Mouse (Mus musculus) limb, embryonic 14.5 days (tissue): ENCODE data around the gene Trim69. TPM values are rescaled to one million over a fixed set of nuclear protein-coding genes. Genes with fewer than 3 reads are reported as not detected.

Source experiments
- ATAC-seq: fragments of 200-750 bp; cut with Nextera tagmentation; 2 replicates; pipeline ENCODE4 v1.8.0; 2017; ENCODE audit warnings: low read depth, moderate number of reproducible peaks, moderate TSS enrichment; ENCODE audit not compliant: low FRiP score
- DNase-seq: peaks from one replicate; pipeline ENCODE4 v3.0.0-alpha.2; 2015; ENCODE audit warnings: low spot score
- H3K27ac ChIP-seq: fragments of 300-500 bp; sonication (generic); replicated peaks from 2 replicates; pipeline ENCODE4 v1.5.1; 2014; ENCODE audit warnings: low read depth, mild to moderate bottlenecking, low read length, moderate library complexity, mixed read lengths
- H3K27me3 ChIP-seq: fragments of 300-500 bp; sonication (generic); 2 replicates; pipeline ENCODE4 v1.6.1; 2014; ENCODE audit warnings: low read length, mixed read lengths; ENCODE audit not compliant: control insufficient read depth, insufficient read depth
- H3K36me3 ChIP-seq: fragments of 300-500 bp; sonication (generic); 2 replicates; pipeline ENCODE4 v1.6.1; 2014; ENCODE audit warnings: mild to moderate bottlenecking, low read length, moderate library complexity, mixed read lengths; ENCODE audit not compliant: control insufficient read depth, insufficient read depth
- H3K4me1 ChIP-seq: fragments of 300-500 bp; sonication (generic); 2 replicates; pipeline ENCODE4 v1.6.1; 2014; ENCODE audit warnings: antibody characterized with exemption, low read length, mixed read lengths; ENCODE audit not compliant: control insufficient read depth, insufficient read depth
- H3K4me2 ChIP-seq: fragments of 300-500 bp; sonication (generic); replicated peaks from 2 replicates; pipeline ENCODE4 v1.6.1; 2014; ENCODE audit warnings: low read depth, mild to moderate bottlenecking, low read length, moderate library complexity; ENCODE audit not compliant: severe bottlenecking
- H3K4me3 ChIP-seq: fragments of 300-500 bp; sonication (generic); replicated peaks from 2 replicates; pipeline ENCODE4 v1.5.1; 2014; ENCODE audit warnings: low read length
- H3K9ac ChIP-seq: fragments of 300-500 bp; sonication (generic); 2 replicates; pipeline ENCODE4 v1.6.1; 2014; ENCODE audit warnings: mild to moderate bottlenecking, low read depth, low read length, moderate library complexity; ENCODE audit not compliant: severe bottlenecking
- H3K9me3 ChIP-seq: fragments of 300-500 bp; sonication (generic); 2 replicates; pipeline ENCODE4 v1.6.1; 2016; ENCODE audit warnings: low read length; ENCODE audit not compliant: control insufficient read depth
- POLR2A ChIP-seq: fragments of 200-500 bp; IDR thresholded peaks from 2 replicates; pipeline ENCODE4 v1.8.0; 2012; ENCODE audit warnings: inconsistent platforms, mild to moderate bottlenecking, moderate library complexity, borderline replicate concordance; ENCODE audit not compliant: insufficient read depth, insufficient read length; ENCODE audit errors: extremely low read depth
- WGBS: fragments of 180-500 bp; shearing (Covaris S2); extraction: QIAGEN DNeasy Blood & Tissue Kit; methylation state at CpG from one replicate; pipeline ENCODE4 v1.1.7; 2014; 5-methylcytosine and 5-hydroxymethylcytosine counted together
- polyA plus RNA-seq, 2 experiments: library from polyadenylated mRNA; depleted of rRNA in 1 of 2; stranded (reverse) in 1 of 2; unstranded in 1 of 2; fragments of >200 nt; fragmentation: Nextera tagmentation in 1 of 2; extraction: Ambion mirVana in 1 of 2; gene quantifications; 2 replicates each; pipeline versions ENCODE4 v1.2.1 to v1.2.3; 2012 to 2014

The Trim69 gene
- polyA plus RNA-seq, 2 experiments = 0.08 TPM; not detected in 1

DNA sequence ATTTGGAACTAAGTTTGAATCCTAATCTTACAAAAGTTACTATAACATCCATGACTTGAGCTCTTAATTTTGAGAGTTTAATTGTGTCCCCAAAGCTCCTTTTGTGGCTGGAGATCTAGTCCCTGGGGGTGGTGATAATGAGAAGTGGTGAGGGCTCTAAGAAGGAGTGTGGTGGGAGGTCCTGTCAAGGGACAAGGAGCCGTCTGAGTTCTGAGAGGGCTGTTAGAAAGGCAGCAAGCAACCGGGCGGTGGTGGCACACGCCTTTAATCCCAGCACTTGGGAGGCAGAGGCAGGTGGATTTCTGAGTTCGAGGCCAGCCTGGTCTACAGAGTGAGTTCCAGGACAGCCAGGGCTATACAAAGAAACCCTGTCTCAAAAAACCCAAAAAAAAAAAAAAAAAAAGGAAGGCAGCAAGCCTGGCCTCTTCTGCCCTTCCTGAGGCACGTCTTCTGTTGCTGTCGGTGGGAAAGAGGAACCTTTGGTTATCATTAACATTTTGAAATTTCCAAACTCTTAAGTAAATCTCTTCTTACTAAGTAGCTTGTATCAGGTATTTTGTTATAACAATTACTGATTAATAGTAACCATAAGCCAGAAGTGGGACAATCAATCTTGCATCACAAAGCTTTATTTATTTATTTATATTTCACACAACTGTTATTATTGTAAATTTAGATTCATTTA lies 6.7 kb upstream of the Trim69 start:
- Histone ChIP-seq H3K27ac (no peak overlapping the region), H3K36me3 (peaks cover 24% of the 10 kb centered on the region), H3K4me3 (no peak overlapping the region), H3K9me3 (no peaks in the 10 kb centered on the region), H3K9ac (no peak overlapping the region), H3K27me3 (no peaks in the 10 kb centered on the region), H3K4me1 (peaks cover 4% of the 10 kb centered on the region; the same call in 1 of the 2 replicates), H3K4me2 (no peak overlapping the region)
- ATAC-seq (no peak), DNase-seq (no peak)
- 84% methylated on average over 6 of the region's 7 CpGs for WGBS
- no peak for TF ChIP-seq POLR2A

DNA sequence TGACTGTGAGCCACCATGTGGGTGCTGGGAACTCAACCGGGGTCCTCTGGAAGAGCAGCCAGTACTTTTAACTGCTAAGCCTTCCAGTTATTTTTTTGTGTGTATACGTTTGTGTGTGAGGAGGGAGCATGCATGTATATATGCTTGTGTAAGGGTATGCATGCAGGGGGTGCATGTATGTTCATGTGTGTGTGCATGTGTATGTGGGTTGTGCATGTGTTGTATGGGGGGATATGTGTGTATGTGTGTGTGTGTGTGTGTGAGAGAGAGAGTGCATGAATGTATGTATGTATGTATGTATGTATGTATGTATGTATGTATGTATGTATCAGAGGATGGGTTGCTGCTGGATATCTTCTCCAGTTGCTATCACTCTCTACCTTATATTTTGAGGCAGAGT lies 6.0 kb upstream of the Trim69 start:
- Histone ChIP-seq H3K27me3 (no peaks in the 10 kb centered on the region), H3K9ac (no peak overlapping the region), H3K9me3 (no peaks in the 10 kb centered on the region), H3K4me2 (no peak overlapping the region), H3K4me1 (no peaks in the 10 kb centered on the region), H3K27ac (no peak overlapping the region), H3K4me3 (no peak overlapping the region), H3K36me3 (peaks cover 24% of the 10 kb centered on the region)
- WGBS = 96% methylated on average over 2 of the region's 2 CpGs
- ATAC-seq (no peak), DNase-seq (no peak)
- no peak for TF ChIP-seq POLR2A

DNA sequence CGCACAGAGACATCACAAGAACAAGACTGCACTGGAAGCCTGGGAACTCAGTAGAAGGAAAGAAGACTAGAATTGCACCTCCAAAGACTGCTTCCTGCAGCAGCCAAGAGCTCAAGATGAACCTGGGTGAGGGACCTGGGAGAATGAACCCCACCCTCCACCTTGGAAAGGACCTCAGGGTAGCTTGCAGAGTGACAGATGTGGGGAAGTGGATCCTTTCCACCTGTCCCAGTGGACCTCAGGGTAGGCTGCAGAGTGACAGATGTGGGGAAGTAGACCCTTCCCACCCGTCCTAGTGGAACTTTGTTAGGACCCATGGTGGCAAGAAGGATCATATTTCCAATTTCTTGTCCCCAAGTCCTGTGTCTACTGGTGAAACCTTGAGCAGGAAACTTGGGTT lies 5.2 kb upstream of the Trim69 start:
- Histone ChIP-seq H3K27ac (no peak overlapping the region), H3K4me1 (no peaks in the 10 kb centered on the region), H3K4me2 (no peak overlapping the region), H3K9me3 (no peaks in the 10 kb centered on the region), H3K36me3 (peaks cover 24% of the 10 kb centered on the region), H3K9ac (no peak overlapping the region), H3K4me3 (no peak overlapping the region), H3K27me3 (no peaks in the 10 kb centered on the region)
- ATAC-seq (no peak), DNase-seq (no peak)
- 82% methylated on average over 2 of the region's 2 CpGs for WGBS
- no peak for TF ChIP-seq POLR2A

- Histone ChIP-seq H3K27ac (no peak overlapping the region), H3K9ac (no peak overlapping the region), H3K36me3 (peaks cover 24% of the 10 kb centered on the region), H3K9me3 (no peaks in the 10 kb centered on the region), H3K27me3 (no peaks in the 10 kb centered on the region), H3K4me2 (no peak overlapping the region), H3K4me3 (no peak overlapping the region), H3K4me1 (no peaks in the 10 kb centered on the region)
- DNase-seq (no peak), ATAC-seq (no peak)
- WGBS = 87% methylated on average over 4 of the region's 4 CpGs
- no peak for TF ChIP-seq POLR2A
Observed at GRCm38 (mm10) chr2:122156051-122156700, 4.3 kb upstream of the Trim69 start.

DNA sequence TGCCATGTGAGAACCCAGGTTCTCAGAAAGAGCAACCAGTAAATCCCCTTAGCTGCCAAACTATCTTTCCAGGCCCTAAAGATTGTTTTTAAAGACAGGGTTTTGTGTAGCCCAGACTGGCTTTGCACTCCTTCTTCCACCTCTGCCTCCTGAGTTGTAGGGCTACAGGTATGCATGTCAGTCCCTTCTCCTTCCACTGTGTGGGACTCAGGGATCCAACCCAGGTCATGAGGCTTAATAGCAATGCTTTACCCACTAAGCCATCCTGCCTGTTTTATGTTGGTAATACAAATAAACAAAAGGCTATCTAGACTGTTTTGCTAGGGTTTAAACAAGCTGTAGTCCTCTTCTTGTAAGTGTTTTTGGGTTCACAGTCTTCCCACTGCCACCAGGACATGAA lies 2.9 kb upstream of the Trim69 start:
- H3K4me3 ChIP-seq = no peak overlapping the region
- H3K9me3 ChIP-seq = no peaks in the 10 kb centered on the region
- peaks cover 15% of the 10 kb centered on the region; the same call in 1 of the 2 replicates for H3K36me3 ChIP-seq
- H3K27ac ChIP-seq = no peak overlapping the region
- ATAC-seq (no peak), DNase-seq (no peak)
- H3K4me1 ChIP-seq = no peaks in the 10 kb centered on the region
- TF ChIP-seq POLR2A = no peak
- no peaks in the 10 kb centered on the region for H3K27me3 ChIP-seq
- H3K9ac ChIP-seq = no peak overlapping the region
- no peak overlapping the region for H3K4me2 ChIP-seq
